Mouse (Mus musculus) testis, postnatal 10 days (tissue): Measurements from ENCODE around the gene Tsga10ip.

ENCODE experiments used
- DNase-seq: peaks from one replicate; pipeline ENCODE4 v3.0.0; 2021; ENCODE audit warnings: low spot score

Gene Tsga10ip

GRCm38 (mm10) chr19:5402293-5402692, at the start of gene Tsga10ip:
Gene Tsga10ip, minus strand, starts transcription at chr19:5402526.
- DNase-seq, result no peak

GRCm38 (mm10) chr19:5451766-5452165, 49.4 kb upstream of the Tsga10ip start:
- DNase-seq, result no peak

- DNase-seq, result no peak
Observed at GRCm38 (mm10) chr19:5449673-5450072, 47.3 kb upstream of the Tsga10ip start.

GRCm38 (mm10) chr19:5448354-5449150, 46.2 kb upstream of the Tsga10ip start:
- no peak for DNase-seq

GRCm38 (mm10) chr19:5447515-5448353, 45.4 kb upstream of the Tsga10ip start, which contains the start of gene Fosl1:
Gene Fosl1, plus strand, starts transcription at chr19:5447547.
- DNase-seq, result peak; percentile 88

DNA sequence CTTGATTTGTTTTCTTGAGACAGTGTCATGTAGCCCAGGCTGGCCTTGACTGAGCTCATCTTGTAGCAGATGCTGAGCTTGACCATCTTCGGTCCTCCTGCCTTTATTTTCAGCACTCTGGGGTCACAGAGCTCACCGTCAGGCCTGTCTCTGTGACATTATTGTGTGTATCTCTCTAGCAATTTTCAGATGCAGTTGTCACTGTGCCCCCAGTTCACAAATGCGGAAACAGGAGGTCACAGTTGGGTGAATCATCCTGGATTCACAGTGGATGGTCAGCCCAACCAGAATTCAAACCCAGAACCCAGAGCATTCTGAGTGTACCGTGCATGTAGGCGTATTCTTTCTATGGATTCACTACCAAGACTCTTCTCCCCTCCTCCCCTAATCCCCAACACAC, 43.4 kb upstream of the Tsga10ip start:
- DNase-seq, result no peak

DNA sequence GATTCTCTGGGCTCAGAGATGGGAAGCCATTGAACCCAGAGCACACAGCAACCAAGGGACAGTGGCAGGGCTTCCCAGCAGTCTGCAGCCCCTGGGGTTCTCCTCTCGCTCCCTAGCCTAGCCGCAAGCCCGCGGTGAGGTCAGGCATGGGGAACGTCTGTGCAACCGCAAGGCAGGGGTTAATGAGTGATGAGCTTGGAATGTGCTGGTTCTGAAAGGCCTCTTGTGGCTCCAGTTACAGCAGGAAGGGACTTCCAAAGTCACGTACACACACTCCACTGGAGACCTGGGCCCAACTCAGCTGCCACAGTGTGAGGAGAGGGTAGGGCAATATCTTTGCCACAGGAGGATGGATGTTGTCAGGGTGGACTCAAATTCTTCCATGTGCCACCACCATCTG, 42.6 kb upstream of the Tsga10ip start:
- DNase-seq, result no peak

- DNase-seq, result no peak
Observed at GRCm38 (mm10) chr19:5444371-5444908, 42.1 kb upstream of the Tsga10ip start.

GRCm38 (mm10) chr19:5433951-5434350, 31.6 kb upstream of the Tsga10ip start:
- no peak for DNase-seq

GRCm38 (mm10) chr19:5432992-5433852, 30.9 kb upstream of the Tsga10ip start:
- peak; percentile 70 for DNase-seq

- DNase-seq, result no peak
Observed at GRCm38 (mm10) chr19:5431911-5432464, 29.7 kb upstream of the Tsga10ip start.

DNA sequence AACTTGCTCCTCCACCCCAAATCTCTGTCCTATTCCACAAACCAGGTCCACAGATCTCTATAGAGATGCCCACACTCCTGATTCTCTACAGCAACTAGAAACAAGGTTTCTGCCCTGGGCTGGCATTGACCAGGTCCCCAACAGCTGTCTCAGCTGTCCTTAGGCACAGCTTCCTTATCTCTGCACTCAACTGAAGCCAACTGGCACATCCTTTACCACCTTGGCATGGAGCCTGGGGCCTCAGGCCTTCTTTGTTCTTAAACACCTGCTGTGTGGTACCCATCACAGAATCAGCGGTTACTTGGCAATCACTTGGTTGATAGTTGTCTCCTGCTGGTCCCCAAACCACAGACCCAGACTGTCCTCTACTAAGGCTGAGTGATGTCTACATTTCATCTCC, 28.1 kb upstream of the Tsga10ip start:
- DNase-seq, result peak; percentile 58

DNA sequence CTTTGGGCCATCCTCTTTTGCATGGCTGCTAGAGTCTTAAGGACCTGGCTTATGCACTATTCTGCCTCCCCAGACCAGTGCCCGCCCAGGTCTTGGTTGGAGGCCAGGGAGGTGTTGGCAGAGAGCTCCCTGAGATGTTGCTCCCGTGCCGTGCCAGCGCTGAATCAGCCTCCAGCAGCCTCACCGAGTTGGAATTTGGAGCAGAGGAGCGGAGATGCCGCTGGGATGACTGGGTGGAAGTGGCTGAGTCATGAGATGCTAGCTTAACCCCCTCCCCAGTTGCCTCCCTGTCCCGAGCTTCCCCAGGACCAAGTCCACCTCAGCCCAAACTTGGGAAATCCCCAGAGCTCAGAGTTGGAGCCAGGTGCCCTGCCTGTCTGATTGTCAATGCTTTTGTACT, 27.5 kb upstream of the Tsga10ip start:
- peak; percentile 68 for DNase-seq

GRCm38 (mm10) chr19:5429219-5429618, 26.9 kb upstream of the Tsga10ip start:
- no peak for DNase-seq

DNA sequence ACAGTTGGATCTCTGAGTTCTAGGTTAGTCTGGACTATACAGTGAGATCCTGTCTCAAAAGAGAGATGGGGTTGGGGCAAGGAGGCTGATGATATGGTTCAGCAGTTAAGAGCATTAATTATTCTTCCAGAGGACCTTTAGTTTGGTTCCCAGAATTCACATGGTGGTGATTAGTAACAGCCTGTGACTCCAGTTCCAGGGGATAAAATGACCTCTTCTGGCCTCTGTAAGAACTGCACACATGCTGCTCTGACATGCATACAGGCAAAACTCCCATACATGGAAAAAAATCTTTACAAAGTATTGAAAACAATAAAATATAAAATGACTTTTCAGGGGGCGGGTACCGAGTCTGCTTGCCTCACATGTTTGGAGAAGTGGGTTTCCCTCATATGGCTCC, 25.8 kb upstream of the Tsga10ip start:
- DNase-seq, result no peak

GRCm38 (mm10) chr19:5426640-5427290, 24.4 kb upstream of the Tsga10ip start:
- no peak for DNase-seq

- DNase-seq, result peak; percentile 56
Observed at GRCm38 (mm10) chr19:5425906-5426565, 23.7 kb upstream of the Tsga10ip start.

GRCm38 (mm10) chr19:5424782-5425741, 22.7 kb upstream of the Tsga10ip start, which contains the start of the genes Drap1 and AI837181:
Gene Drap1, minus strand, starts transcription at chr19:5424979.
Gene AI837181, plus strand, starts transcription at chr19:5425144.
- peak; percentile 99 for DNase-seq
